Mouse (Mus musculus): ENCODE results near the gene Zfp277. TPM values are rescaled to one million over a fixed set of nuclear protein-coding genes. Genes with fewer than 3 reads are reported as not detected.

Gene Zfp277
- total RNA-seq, 2 experiments from 2014 or later: 21.4 to 23.6 TPM

DNA sequence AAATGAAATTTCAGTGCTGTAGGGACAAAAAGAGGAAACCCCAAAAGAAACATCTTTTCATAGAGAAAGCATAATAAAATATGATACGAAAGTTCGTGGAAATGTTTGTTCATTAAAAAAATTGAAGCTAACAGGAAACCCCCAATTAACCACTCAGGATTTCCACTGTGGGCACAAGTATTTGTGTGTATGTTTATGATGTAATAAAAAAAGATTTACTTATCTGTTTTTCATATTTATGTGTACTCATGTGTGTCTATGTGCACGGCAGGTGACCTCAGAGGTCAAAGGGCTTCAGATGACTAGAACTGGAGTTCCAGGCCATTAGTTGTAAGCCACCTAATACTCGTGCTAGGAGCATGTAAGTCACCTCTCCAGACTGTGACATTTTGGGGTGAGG is 173.0 kb downstream of the Zfp277 start:
- no peak for DNase-seq
- intact Hi-C loops (cut with DNase I): no loop called here

- DNase-seq: no peak
- intact Hi-C loops (cut with DNase I): no loop called here
These were observed 177.4 kb downstream of the Zfp277 start for GRCm38 (mm10) chr12:40268313-40268712.

Other genes with a start within 250 kb of the Zfp277 start
- under 1 TPM in 1 of 2 experiments, not detected in 1; 0.54 TPM for gene Lsmem1, start 246.4 kb downstream of the Zfp277 start, total RNA-seq (2021)
- gene Ifrd1, start 197.4 kb downstream of the Zfp277 start, total RNA-seq (2021): 100 to 1,000 TPM; 112 to 125 TPM
- 10 to 100 TPM; 61.4 to 62.9 TPM for gene Dock4, start 50 bp upstream of the Zfp277 start, total RNA-seq (2021)

Measured in left cerebral cortex, postnatal 4 days (tissue).